In genomic region chr7:34746586-34746985, GRCm38 (mm10) we compare ENCODE assay signal across 10 mouse cellular contexts.
DNase-seq lines count a peak whose midpoint lies in the region; ATAC-seq lines count a peak whose summit lies in the region.
"Had no signal": no experiment of that assay in that cellular context is flagged by ENCODE, and none has a peak within 500 bp of the region (broad histone marks: within the 10 kb centered on the region; RNA-seq: fewer than 3 reads in every experiment).

No protein-coding gene starts in this region.

- H3K9me3 ChIP-seq in heart, embryonic 15.5 days (replicated peaks), result no peaks in the 10 kb centered on the region
- no peaks in the 10 kb centered on the region for H3K9me3 ChIP-seq in neural tube, embryonic 13.5 days
- H3K9me3 ChIP-seq: liver, embryonic 13.5 days had no signal

- H3K4me1 ChIP-seq in heart, embryonic 15.5 days (replicated peaks), result no peaks in the 10 kb centered on the region; the same call in 1 of the 2 replicates
- peaks cover 28% of the 10 kb centered on the region for H3K4me1 ChIP-seq in neural tube, embryonic 13.5 days (replicated peaks)
- H3K4me1 ChIP-seq: liver, embryonic 13.5 days had no signal

- DNase-seq in heart, adult 18-20 months, result no peak
- no peak for DNase-seq in neural tube, embryonic 10.5 days (ENCODE audit: extremely low spot score, low spot score)
- peak; percentile 39 to 45 for DNase-seq in kidney, postnatal 4 days
- no peak for DNase-seq in testis, postnatal 10 days (ENCODE audit: low spot score)
- no peak for DNase-seq in gastrocnemius, postnatal 25 days
- DNase-seq: cerebellum, adult 11 months; layer of hippocampus, adult 9-11 months; liver, embryonic 13.5 days had no signal

- no peak overlapping the region for H3K4me3 ChIP-seq in heart, embryonic 15.5 days
- H3K4me3 ChIP-seq in neural tube, embryonic 13.5 days, result no peak overlapping the region
- H3K4me3 ChIP-seq: liver, embryonic 13.5 days had no signal

- 0 out of 2 replicates have a peak overlapping the region, but pooled peaks have one; percentile 0 for H3K4me2 ChIP-seq in heart, embryonic 15.5 days
- no peak overlapping the region for H3K4me2 ChIP-seq in neural tube, embryonic 13.5 days
- H3K4me2 ChIP-seq: liver, embryonic 13.5 days had no signal

- WGBS in heart, embryonic 15.5 days, result 35% methylated on average over 6 of the region's 6 CpGs
- 40% methylated on average over 6 of the region's 6 CpGs for WGBS in neural tube, embryonic 13.5 days

- ATAC-seq in heart, embryonic 15.5 days (replicated peaks; ENCODE audit: insufficient number of reproducible peaks, insufficient read depth, low FRiP score, low read depth), result no peak
- no peak for ATAC-seq in neural tube, embryonic 13.5 days (ENCODE audit: low read depth)

- H3K27ac ChIP-seq in heart, embryonic 15.5 days, result no peak overlapping the region
- 0 out of 2 replicates have a peak overlapping the region, but pooled peaks have one; percentile 38 for H3K27ac ChIP-seq in neural tube, embryonic 13.5 days (replicated peaks)
- H3K27ac ChIP-seq: liver, embryonic 13.5 days had no signal

- no peak overlapping the region for H3K9ac ChIP-seq in heart, embryonic 15.5 days
- H3K9ac ChIP-seq in neural tube, embryonic 13.5 days, result no peak overlapping the region
- H3K9ac ChIP-seq: liver, embryonic 13.5 days had no signal

- no peaks in the 10 kb centered on the region; the same call in 1 of the 2 replicates for H3K27me3 ChIP-seq in heart, embryonic 15.5 days
- no peaks in the 10 kb centered on the region for H3K27me3 ChIP-seq in neural tube, embryonic 13.5 days
- H3K27me3 ChIP-seq: liver, embryonic 13.5 days had no signal

- H3K36me3 ChIP-seq in heart, embryonic 15.5 days, result no peaks in the 10 kb centered on the region
- no peaks in the 10 kb centered on the region for H3K36me3 ChIP-seq in neural tube, embryonic 13.5 days
- H3K36me3 ChIP-seq: liver, embryonic 13.5 days had no signal

Comparison
In these comparisons a context has a peak if more than half of its experiments do, and no peak if none do; other contexts are left out.
1. DNase-seq: peak in kidney, postnatal 4 days (2 of 2); none in heart, adult 18-20 months (0 of 2), neural tube, embryonic 10.5 days (single experiment), testis, postnatal 10 days (single experiment) and gastrocnemius, postnatal 25 days (single experiment).